47 mouse cellular contexts compared by ENCODE assay signal in genomic region chr11:67738345-67738744, GRCm38 (mm10). TPM values are rescaled to one million over a fixed set of nuclear protein-coding genes. Genes with fewer than 3 reads are reported as not detected.
"Had no signal": no experiment of that assay in that cellular context is flagged by ENCODE, and none has a peak within 500 bp of the region (broad histone marks: within the 10 kb centered on the region; RNA-seq: fewer than 3 reads in every experiment).

No protein-coding gene starts in this region.

- H3K27me3 ChIP-seq: limb, embryonic 12.5 days; limb, embryonic 13.5 days; limb, embryonic 15.5 days; liver, embryonic 12.5 days; liver, embryonic 13.5 days; liver, embryonic 15.5 days; lung, embryonic 15.5 days; midbrain, embryonic 12.5 days; midbrain, embryonic 13.5 days; midbrain, embryonic 15.5 days; neural tube, embryonic 12.5 days had no signal

- H3K36me3 ChIP-seq: limb, embryonic 10.5 days; limb, embryonic 12.5 days; limb, embryonic 13.5 days; limb, embryonic 15.5 days; liver, embryonic 12.5 days; liver, embryonic 13.5 days; liver, embryonic 15.5 days; lung, embryonic 15.5 days; midbrain, embryonic 10.5 days; midbrain, embryonic 12.5 days; midbrain, embryonic 13.5 days; midbrain, embryonic 15.5 days; neural tube, embryonic 12.5 days had no signal

- H3K4me2 ChIP-seq: limb, embryonic 12.5 days; limb, embryonic 13.5 days; limb, embryonic 15.5 days; liver, embryonic 11.5 days; liver, embryonic 12.5 days; liver, embryonic 13.5 days; liver, embryonic 15.5 days; lung, embryonic 14.5 days; lung, embryonic 15.5 days; midbrain, embryonic 11.5 days; midbrain, embryonic 12.5 days; midbrain, embryonic 13.5 days; midbrain, embryonic 15.5 days; neural tube, embryonic 12.5 days had no signal

- H3K9me3 ChIP-seq: limb, embryonic 10.5 days; limb, embryonic 12.5 days; limb, embryonic 13.5 days; limb, embryonic 15.5 days; liver, embryonic 12.5 days; liver, embryonic 13.5 days; liver, embryonic 15.5 days; lung, embryonic 15.5 days; midbrain, embryonic 10.5 days; midbrain, embryonic 12.5 days; midbrain, embryonic 13.5 days; midbrain, embryonic 15.5 days; neural tube, embryonic 12.5 days had no signal

- H3K4me1 ChIP-seq: limb, embryonic 10.5 days; limb, embryonic 12.5 days; limb, embryonic 13.5 days; limb, embryonic 15.5 days; liver, embryonic 12.5 days; liver, embryonic 13.5 days; liver, embryonic 15.5 days; megakaryocyte, embryonic 14.5 days; midbrain, embryonic 10.5 days; midbrain, embryonic 12.5 days; midbrain, embryonic 13.5 days; midbrain, embryonic 15.5 days; neural tube, embryonic 12.5 days had no signal

- H3K27ac ChIP-seq: limb, embryonic 10.5 days; limb, embryonic 12.5 days; limb, embryonic 13.5 days; limb, embryonic 15.5 days; liver, embryonic 12.5 days; liver, embryonic 13.5 days; liver, embryonic 14.5 days; liver, embryonic 15.5 days; lung, embryonic 15.5 days; macrophage; midbrain, embryonic 10.5 days; midbrain, embryonic 12.5 days; midbrain, embryonic 13.5 days; midbrain, embryonic 15.5 days; neural tube, embryonic 12.5 days had no signal

- H3K9ac ChIP-seq: limb, embryonic 12.5 days; limb, embryonic 13.5 days; limb, embryonic 15.5 days; liver, embryonic 12.5 days; liver, embryonic 13.5 days; liver, embryonic 14.5 days; liver, embryonic 15.5 days; liver, postnatal 0 days; lung, embryonic 14.5 days; lung, embryonic 15.5 days; midbrain, embryonic 12.5 days; midbrain, embryonic 13.5 days; midbrain, embryonic 15.5 days; neural tube, embryonic 12.5 days had no signal

- H3K4me3 ChIP-seq: limb, embryonic 10.5 days; limb, embryonic 12.5 days; limb, embryonic 13.5 days; limb, embryonic 15.5 days; liver, embryonic 12.5 days; liver, embryonic 13.5 days; liver, embryonic 15.5 days; lung, embryonic 15.5 days; megakaryocyte, embryonic 14.5 days; midbrain, embryonic 10.5 days; midbrain, embryonic 12.5 days; midbrain, embryonic 13.5 days; midbrain, embryonic 15.5 days; myocyte; neural tube, embryonic 12.5 days had no signal

- DNase-seq: left cerebral cortex, postnatal 4 days; liver; liver, embryonic 13.5 days; liver, postnatal 0 days; lung, adult 18-20 months; lung, adult 2 months; lung, postnatal 10 days; lung, postnatal 14 days; lung, postnatal 4 days; midbrain, embryonic 14.5 days had no signal

RNA-seq across cellular contexts. Expression of gene Glp2r, which starts 32.6 kb away (rescaled TPM):
- total RNA-seq: megakaryocyte progenitor cell, adult 5-6 weeks; megakaryocyte-erythroid progenitor cell, adult 5-6 weeks; monocyte, adult 5-6 weeks had no signal
- polyA plus RNA-seq: limb, embryonic 10.5 days; limb, embryonic 12.5 days; liver, adult 2 months; lung, adult 2 months; lung, postnatal 0 days; macrophage; midbrain, embryonic 10.5 days; midbrain, embryonic 11.5 days; midbrain, embryonic 12.5 days; midbrain, embryonic 13.5 days; myocyte; neural tube, embryonic 11.5 days; neural tube, embryonic 12.5 days had no signal

RNA-seq across cellular contexts. Expression of gene Gsg1l2, which starts 36.1 kb away (rescaled TPM):
- total RNA-seq: left cerebral cortex, adult 8-10 months; left cerebral cortex, postnatal 10 days; left cerebral cortex, postnatal 14 days; left cerebral cortex, postnatal 25 days; left cerebral cortex, postnatal 36 days; left cerebral cortex, postnatal 4 days; liver, adult 2 months; megakaryocyte progenitor cell, adult 5-6 weeks; megakaryocyte, adult 5-6 weeks; megakaryocyte-erythroid progenitor cell, adult 5-6 weeks; midbrain, postnatal 0 days; monocyte, adult 5-6 weeks had no signal
- polyA plus RNA-seq: limb, embryonic 10.5 days; limb, embryonic 11.5 days; limb, embryonic 12.5 days; limb, embryonic 13.5 days; limb, embryonic 14.5 days; limb, embryonic 15.5 days; liver, adult 2 months; liver, embryonic 11.5 days; liver, embryonic 12.5 days; liver, embryonic 13.5 days; liver, embryonic 14.5 days; liver, embryonic 15.5 days; liver, embryonic 16.5 days; liver, postnatal 0 days; lung, adult 2 months; lung, embryonic 14.5 days; lung, embryonic 15.5 days; lung, embryonic 16.5 days; lung, postnatal 0 days; macrophage; midbrain, embryonic 10.5 days; midbrain, embryonic 11.5 days; midbrain, embryonic 12.5 days; midbrain, embryonic 13.5 days; midbrain, embryonic 14.5 days; midbrain, embryonic 15.5 days; midbrain, embryonic 16.5 days; midbrain, postnatal 0 days; myocyte; neural tube, embryonic 11.5 days; neural tube, embryonic 12.5 days had no signal

RNA-seq across cellular contexts. Expression of gene Rcvrn, which starts 43.2 kb away (rescaled TPM):
- total RNA-seq: liver, adult 2 months; megakaryocyte progenitor cell, adult 5-6 weeks; megakaryocyte, adult 5-6 weeks; megakaryocyte-erythroid progenitor cell, adult 5-6 weeks; midbrain, postnatal 0 days; monocyte, adult 5-6 weeks had no signal
- polyA plus RNA-seq: limb, embryonic 10.5 days; limb, embryonic 11.5 days; limb, embryonic 12.5 days; limb, embryonic 13.5 days; limb, embryonic 15.5 days; liver, adult 2 months; liver, embryonic 11.5 days; liver, embryonic 12.5 days; liver, embryonic 13.5 days; liver, embryonic 14.5 days; liver, embryonic 15.5 days; liver, embryonic 16.5 days; liver, postnatal 0 days; lung, embryonic 14.5 days; lung, embryonic 15.5 days; lung, embryonic 16.5 days; lung, postnatal 0 days; macrophage; midbrain, embryonic 10.5 days; midbrain, embryonic 11.5 days; midbrain, embryonic 12.5 days; midbrain, embryonic 13.5 days; midbrain, embryonic 14.5 days; midbrain, embryonic 15.5 days; midbrain, embryonic 16.5 days; midbrain, postnatal 0 days; myocyte; neural tube, embryonic 11.5 days; neural tube, embryonic 12.5 days had no signal

RNA-seq across cellular contexts. Expression of gene Dhrs7c, which starts 59.6 kb away (rescaled TPM):
- total RNA-seq: left cerebral cortex, adult 8-10 months; liver, adult 2 months; megakaryocyte progenitor cell, adult 5-6 weeks; megakaryocyte, adult 5-6 weeks; megakaryocyte-erythroid progenitor cell, adult 5-6 weeks; midbrain, postnatal 0 days; monocyte, adult 5-6 weeks had no signal
- polyA plus RNA-seq: limb, embryonic 10.5 days; limb, embryonic 11.5 days; liver, adult 2 months; liver, embryonic 11.5 days; liver, embryonic 12.5 days; liver, embryonic 13.5 days; liver, embryonic 14.5 days; liver, postnatal 0 days; lung, embryonic 14.5 days; macrophage; midbrain, embryonic 10.5 days; midbrain, embryonic 11.5 days; midbrain, embryonic 12.5 days; midbrain, embryonic 13.5 days; midbrain, embryonic 14.5 days; midbrain, embryonic 15.5 days; midbrain, embryonic 16.5 days had no signal
